In the genomic region with DNA sequence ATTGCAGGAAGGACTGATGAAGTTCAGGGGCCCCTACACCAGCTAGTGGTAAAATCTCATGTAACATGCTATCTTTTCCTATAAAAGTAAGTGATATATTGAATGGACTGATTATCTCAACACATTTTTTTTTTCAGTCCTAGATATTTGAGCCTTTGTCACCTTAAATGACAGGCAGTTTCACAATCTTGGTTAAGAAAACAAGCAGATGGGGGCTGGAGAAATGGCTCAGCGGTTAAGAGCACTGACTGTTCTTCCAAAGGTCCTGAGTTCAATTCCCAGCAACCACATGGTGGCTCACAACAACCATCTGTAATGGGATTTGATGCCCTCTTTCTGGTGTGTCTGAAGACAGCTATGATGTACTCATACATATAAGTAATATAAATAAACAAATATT, we compare ENCODE assay signal across 8 mouse cellular contexts. TPM values are rescaled to one million over a fixed set of nuclear protein-coding genes. Genes with fewer than 3 reads are reported as not detected.
DNase-seq lines count a peak whose midpoint lies in the region; ATAC-seq and TF ChIP-seq lines count a peak whose summit lies in the region.

No protein-coding gene starts in this region.

- peak overlapping the region; percentile 76 for H3K4me3 ChIP-seq in gastrocnemius, adult 2 months
- H3K4me3 ChIP-seq in neural tube, embryonic 11.5 days (ENCODE audit: low read depth, low read length) = no peak overlapping the region
- peak overlapping the region in 1 of 2 experiments; percentile 74; a peak in 2 of 4 replicates for H3K4me3 ChIP-seq in liver, embryonic 14.5 days (ENCODE audit: insufficient read depth in 1 of 2, low read depth in 2 of 2, low read length in 2 of 2)
- H3K4me3 ChIP-seq in stomach, postnatal 0 days (ENCODE audit: low read depth, low read length) = peak overlapping the region; percentile 71

- H3K4me1 ChIP-seq in neural tube, embryonic 11.5 days (ENCODE audit: control insufficient read depth, insufficient read depth, low read length) = peaks cover 8% of the 10 kb centered on the region; the same call in 1 of the 2 replicates
- H3K4me1 ChIP-seq in liver, embryonic 14.5 days (replicated peaks; ENCODE audit: control insufficient read depth in 2 of 2, insufficient read depth in 2 of 2, low read length in 1 of 2) = peaks cover 4 to 18% of the 10 kb centered on the region in 2 experiments; a peak in 3 of 4 replicates
- H3K4me1 ChIP-seq in stomach, postnatal 0 days (replicated peaks; ENCODE audit: control insufficient read depth, insufficient read depth) = no peaks in the 10 kb centered on the region

- no peaks in the 10 kb centered on the region; the same call in 1 of the 2 replicates for H3K36me3 ChIP-seq in neural tube, embryonic 11.5 days (ENCODE audit: control insufficient read depth, insufficient read depth, low read length)
- H3K36me3 ChIP-seq in liver, embryonic 14.5 days (replicated peaks; ENCODE audit: control insufficient read depth, insufficient read depth, low read depth) = no peaks in the 10 kb centered on the region
- no peaks in the 10 kb centered on the region; the same call in 1 of the 2 replicates for H3K36me3 ChIP-seq in stomach, postnatal 0 days (ENCODE audit: control insufficient read depth, insufficient read depth, low read length)

- H3K27me3 ChIP-seq in neural tube, embryonic 11.5 days (ENCODE audit: control insufficient read depth, insufficient read depth, low read length) = no peaks in the 10 kb centered on the region
- H3K27me3 ChIP-seq in liver, embryonic 14.5 days (ENCODE audit: control insufficient read depth, insufficient read depth, low read length) = no peaks in the 10 kb centered on the region
- no peaks in the 10 kb centered on the region for H3K27me3 ChIP-seq in stomach, postnatal 0 days (ENCODE audit: control insufficient read depth, insufficient read depth, low read length)

- H3K4me2 ChIP-seq in neural tube, embryonic 11.5 days (ENCODE audit: low read depth) = peak overlapping the region; percentile 63
- peak overlapping the region; percentile 93 for H3K4me2 ChIP-seq in liver, embryonic 14.5 days (ENCODE audit: low read depth)
- H3K4me2 ChIP-seq in stomach, postnatal 0 days (replicated peaks; ENCODE audit: low read depth) = peak overlapping the region; percentile 77

- TF ChIP-seq EP300 in liver, embryonic 14.5 days (IDR thresholded peaks at IDR 0.05; ENCODE audit: low read depth) = no peak
- TF ChIP-seq EP300 in stomach, postnatal 0 days (optimal IDR thresholded peaks at IDR 0.05) = no peak

- TF ChIP-seq CTCF in gastrocnemius, adult 2 months (IDR thresholded peaks at IDR 0.05) = no peak
- no peak for TF ChIP-seq CTCF in liver, embryonic 14.5 days (IDR thresholded peaks at IDR 0.05; ENCODE audit: low read depth)
- no peak for TF ChIP-seq CTCF in stomach, postnatal 0 days (IDR thresholded peaks at IDR 0.05; ENCODE audit: low read depth)

- peak overlapping the region; percentile 86 for H3K27ac ChIP-seq in gastrocnemius, adult 2 months
- H3K27ac ChIP-seq in neural tube, embryonic 11.5 days (ENCODE audit: low read depth, low read length) = no peak overlapping the region
- H3K27ac ChIP-seq in liver, embryonic 14.5 days = no peak overlapping the region
- H3K27ac ChIP-seq in stomach, postnatal 0 days (replicated peaks) = peak overlapping the region; percentile 69

- DNase-seq in gastrocnemius, adult 2 months = no peak
- DNase-seq in gastrocnemius, postnatal 25 days = no peak
- DNase-seq in neural tube, embryonic 11.5 days (ENCODE audit: low spot score) = no peak
- no peak for DNase-seq in neural tube, embryonic 10.5 days (ENCODE audit: extremely low spot score, low spot score)
- no peak for DNase-seq in liver, embryonic 14.5 days (ENCODE audit: low read depth in 3 of 3, low spot score in 3 of 3)
- no peak for DNase-seq in stomach, postnatal 0 days (ENCODE audit: low spot score)
- no peak for DNase-seq in cerebellum, postnatal 14 days
- DNase-seq in right cerebral cortex, postnatal 10 days (ENCODE audit: low spot score in 2 of 2) = no peak

- WGBS in neural tube, embryonic 11.5 days = 89% methylated on average over 1 of the region's 1 CpGs
- 71% methylated on average over 1 of the region's 1 CpGs for WGBS in liver, embryonic 14.5 days (ENCODE audit: insufficient replicate concordance)
- 56% methylated on average over 1 of the region's 1 CpGs for WGBS in stomach, postnatal 0 days

- ATAC-seq in neural tube, embryonic 11.5 days (ENCODE audit: insufficient read depth, low FRiP score, low TSS enrichment) = no peak
- ATAC-seq in liver, embryonic 14.5 days (ENCODE audit: insufficient read depth) = no peak
- no peak for ATAC-seq in stomach, postnatal 0 days (ENCODE audit: low FRiP score, low TSS enrichment)

- no peaks in the 10 kb centered on the region for H3K9me3 ChIP-seq in neural tube, embryonic 11.5 days (ENCODE audit: control insufficient read depth, low read length)
- H3K9me3 ChIP-seq in liver, embryonic 14.5 days (ENCODE audit: control insufficient read depth, low read length) = no peaks in the 10 kb centered on the region
- no peaks in the 10 kb centered on the region for H3K9me3 ChIP-seq in stomach, postnatal 0 days (ENCODE audit: control insufficient read depth, low read length)

- H3K9ac ChIP-seq in neural tube, embryonic 11.5 days (ENCODE audit: low read length) = no peak overlapping the region
- H3K9ac ChIP-seq in liver, embryonic 14.5 days (replicated peaks) = no peak overlapping the region
- no peak overlapping the region for H3K9ac ChIP-seq in stomach, postnatal 0 days (ENCODE audit: low read length)

- intact Hi-C loops in gastrocnemius, adult 2 months (cut with DNase I) = no loop called here

RNA-seq across cellular contexts. Expression of a gene that starts 1.7 kb away (rescaled TPM):
- 10 to 100 TPM; 17.0 to 23.0 TPM for total RNA-seq in gastrocnemius, adult 2 months (2021)
- total RNA-seq in gastrocnemius, postnatal 25 days (2021) = 10 to 100 TPM; 18.9 to 21.7 TPM
- 47.2 and 60.6 TPM in 2 replicates for polyA plus RNA-seq in neural tube, embryonic 11.5 days (2014; fragmentation: Nextera tagmentation; extraction: Ambion mirVana)
- 8.8 and 12.0 TPM in 2 replicates for polyA plus RNA-seq in liver, embryonic 14.5 days (2012; rRNA removed)
- 19.0 and 23.6 TPM in 2 replicates for polyA plus RNA-seq in liver, embryonic 14.5 days (2014; fragmentation: Nextera tagmentation; extraction: Ambion mirVana)
- polyA plus RNA-seq in stomach, postnatal 0 days (2015; fragmentation: Nextera tagmentation; extraction: Ambion mirVana) = 171 and 179 TPM in 2 replicates

RNA-seq across cellular contexts. Expression of a gene that starts 24.1 kb away (rescaled TPM):
- 10 to 100 TPM; 31.7 to 43.4 TPM for total RNA-seq in gastrocnemius, adult 2 months (2021)
- total RNA-seq in gastrocnemius, postnatal 25 days (2021) = 10 to 100 TPM; 41.5 to 42.3 TPM
- 62.3 and 62.7 TPM in 2 replicates for polyA plus RNA-seq in neural tube, embryonic 11.5 days (2014; fragmentation: Nextera tagmentation; extraction: Ambion mirVana)
- 28.9 and 43.4 TPM in 2 replicates for polyA plus RNA-seq in liver, embryonic 14.5 days (2012; rRNA removed)
- 71.9 and 76.5 TPM in 2 replicates for polyA plus RNA-seq in liver, embryonic 14.5 days (2014; fragmentation: Nextera tagmentation; extraction: Ambion mirVana)
- 154 and 163 TPM in 2 replicates for polyA plus RNA-seq in stomach, postnatal 0 days (2015; fragmentation: Nextera tagmentation; extraction: Ambion mirVana)

RNA-seq across cellular contexts. Expression of a gene that starts 27.0 kb away (rescaled TPM):
- under 1 TPM; 0.10 to 0.11 TPM for total RNA-seq in gastrocnemius, adult 2 months (2021)
- total RNA-seq in gastrocnemius, postnatal 25 days (2021) = under 1 TPM; 0.08 to 0.10 TPM
- polyA plus RNA-seq in neural tube, embryonic 11.5 days (2014; fragmentation: Nextera tagmentation; extraction: Ambion mirVana) = 0.38 and 1.0 TPM in 2 replicates
- polyA plus RNA-seq in liver, embryonic 14.5 days (2012; rRNA removed) = 1.6 and 2.1 TPM in 2 replicates
- polyA plus RNA-seq in liver, embryonic 14.5 days (2014; fragmentation: Nextera tagmentation; extraction: Ambion mirVana) = 2.3 and 2.5 TPM in 2 replicates
- 0.10 and 0.11 TPM in 2 replicates for polyA plus RNA-seq in stomach, postnatal 0 days (2015; fragmentation: Nextera tagmentation; extraction: Ambion mirVana)

RNA-seq across cellular contexts. Expression of a gene that starts 41.3 kb away (rescaled TPM):
- total RNA-seq in gastrocnemius, adult 2 months (2021) = under 1 TPM in 1 of 2 experiments, not detected in 1; 0.47 TPM
- total RNA-seq in gastrocnemius, postnatal 25 days (2021) = 1 to 10 TPM in 1 of 2 experiments, under 1 TPM in 1; 0.72 to 1.5 TPM
- 34.2 and 36.4 TPM in 2 replicates for polyA plus RNA-seq in neural tube, embryonic 11.5 days (2014; fragmentation: Nextera tagmentation; extraction: Ambion mirVana)
- polyA plus RNA-seq in liver, embryonic 14.5 days (2012; rRNA removed) = 20.5 and 22.8 TPM in 2 replicates
- polyA plus RNA-seq in liver, embryonic 14.5 days (2014; fragmentation: Nextera tagmentation; extraction: Ambion mirVana) = 32.6 and 38.0 TPM in 2 replicates
- polyA plus RNA-seq in stomach, postnatal 0 days (2015; fragmentation: Nextera tagmentation; extraction: Ambion mirVana) = 161 and 166 TPM in 2 replicates

RNA-seq across cellular contexts. Expression of a gene that starts 48.5 kb away (rescaled TPM):
- 10 to 100 TPM; 36.7 to 44.8 TPM for total RNA-seq in gastrocnemius, adult 2 months (2021)
- 10 to 100 TPM; 25.7 to 36.4 TPM for total RNA-seq in gastrocnemius, postnatal 25 days (2021)
- polyA plus RNA-seq in neural tube, embryonic 11.5 days (2014; fragmentation: Nextera tagmentation; extraction: Ambion mirVana) = 196 and 201 TPM in 2 replicates
- 25.4 and 43.4 TPM in 2 replicates for polyA plus RNA-seq in liver, embryonic 14.5 days (2012; rRNA removed)
- 80.2 and 81.9 TPM in 2 replicates for polyA plus RNA-seq in liver, embryonic 14.5 days (2014; fragmentation: Nextera tagmentation; extraction: Ambion mirVana)
- 101 TPM in 2 replicates for polyA plus RNA-seq in stomach, postnatal 0 days (2015; fragmentation: Nextera tagmentation; extraction: Ambion mirVana)

Comparison
In these comparisons a context has a peak if more than half of its experiments do, and no peak if none do; other contexts are left out.
1. H3K27ac ChIP-seq: peak in gastrocnemius, adult 2 months (single experiment) and stomach, postnatal 0 days (single experiment); none in neural tube, embryonic 11.5 days (single experiment) and liver, embryonic 14.5 days (single experiment).
2. Peak in every context shown above with its lines, with median percentiles within 50 percentile points of each other: H3K4me2 ChIP-seq.